Mouse (Mus musculus): ENCODE measurements around the gene Aoc2.
"Not testable (repeated sequence)": the region's sequence is repeated elsewhere in the genome, so short reads cannot be mapped to it uniquely, and the experiment has no call there.

GRCm38 (mm10) chr11:101378196-101378595, 53.3 kb downstream of the Aoc2 start:
- TF ChIP-seq CTCF (IDR thresholded peaks at IDR 0.05; ENCODE audit: control insufficient read depth, insufficient read depth, insufficient read length); USF1 (IDR thresholded peaks at IDR 0.05; ENCODE audit: low read depth): not testable (repeated sequence)
